Mouse (Mus musculus) forelimb bud, embryonic 11.5 days (tissue): ENCODE measurements around the gene Pappa.

Experiments
- DNase-seq: peaks from one replicate; pipeline ENCODE4 v3.0.0-alpha.2; 2012; ENCODE audit warnings: low read depth, low spot score

Gene Pappa

GRCm38 (mm10) chr4:65325816-65326215 is 201.8 kb downstream of the Pappa start:
- DNase-seq: no peak

- peak; percentile 49 for DNase-seq
Measured at GRCm38 (mm10) chr4:65328486-65329308, 204.7 kb downstream of the Pappa start.

- no peak for DNase-seq
Measured at GRCm38 (mm10) chr4:65333718-65334117, 209.7 kb downstream of the Pappa start.

- DNase-seq: no peak
Measured at GRCm38 (mm10) chr4:65341766-65342165, 217.8 kb downstream of the Pappa start.

GRCm38 (mm10) chr4:65350521-65350920 is 226.5 kb downstream of the Pappa start:
- DNase-seq: no peak

- no peak for DNase-seq
Measured at GRCm38 (mm10) chr4:65354580-65354979, 230.6 kb downstream of the Pappa start.

- DNase-seq: no peak
Measured at GRCm38 (mm10) chr4:65367135-65367534, 243.2 kb downstream of the Pappa start.

GRCm38 (mm10) chr4:65372731-65373130 is 248.8 kb downstream of the Pappa start:
- no peak for DNase-seq

GRCm38 (mm10) chr4:65373841-65374240 is 249.9 kb downstream of the Pappa start:
- no peak for DNase-seq

- no peak for DNase-seq
Measured at GRCm38 (mm10) chr4:65376571-65376970, 252.6 kb downstream of the Pappa start.

- DNase-seq: no peak
Measured at GRCm38 (mm10) chr4:65379461-65379860, 255.5 kb downstream of the Pappa start.

- no peak for DNase-seq
Measured at GRCm38 (mm10) chr4:65383070-65383469, 259.1 kb downstream of the Pappa start.

GRCm38 (mm10) chr4:65391001-65391400 is 267.0 kb downstream of the Pappa start:
- peak; percentile 37 for DNase-seq

- DNase-seq: no peak
Measured at GRCm38 (mm10) chr4:65396806-65397205, 272.8 kb downstream of the Pappa start.

GRCm38 (mm10) chr4:65399457-65399856 is 275.5 kb downstream of the Pappa start:
- no peak for DNase-seq

- DNase-seq: no peak
Measured at GRCm38 (mm10) chr4:65402286-65402685, 278.3 kb downstream of the Pappa start.

- peak; percentile 74 for DNase-seq
Measured at GRCm38 (mm10) chr4:65402836-65403634, 279.1 kb downstream of the Pappa start.
